Mouse (Mus musculus): Measurements from ENCODE around the gene Rpe.

- TF ChIP-seq MAX (IDR thresholded peaks at IDR 0.05): no peak
- no peak for TF ChIP-seq CTCF (IDR thresholded peaks at IDR 0.05; ENCODE audit: control insufficient read depth, insufficient read depth, insufficient read length)
Measured at GRCm38 (mm10) chr1:66768764-66769163, 68.1 kb downstream of the Rpe start.
